Mouse (Mus musculus) small intestine, adult 2 months (tissue): ENCODE measurements around the gene Tarbp1. TPM values are rescaled to one million over a fixed set of nuclear protein-coding genes. Genes with fewer than 3 reads are reported as not detected.

Source experiments
- H3K27ac ChIP-seq: fragments of 200-500 bp; 2 replicates; pipeline ENCODE4 v1.5.1; 2012; ENCODE audit warnings: low read depth, low read length, control low read depth, inconsistent platforms; ENCODE audit not compliant: insufficient read depth
- H3K27me3 ChIP-seq: fragments of 200-500 bp; 2 replicates; pipeline ENCODE4 v1.6.1; 2012; ENCODE audit warnings: mild to moderate bottlenecking, moderate library complexity, low read length, inconsistent platforms; ENCODE audit not compliant: control insufficient read depth, insufficient read depth
- H3K36me3 ChIP-seq: fragments of 200-500 bp; 2 replicates; pipeline ENCODE4 v1.6.1; 2012; ENCODE audit warnings: mild to moderate bottlenecking, low read length, control low read depth, inconsistent platforms; ENCODE audit not compliant: control insufficient read depth, insufficient read depth
- H3K4me1 ChIP-seq: fragments of 200-500 bp; 2 replicates; pipeline ENCODE4 v1.6.1; 2012; ENCODE audit warnings: low read length, inconsistent platforms, mixed read lengths; ENCODE audit not compliant: control insufficient read depth, insufficient read depth, insufficient read length
- H3K4me3 ChIP-seq: fragments of 200-500 bp; 2 replicates; pipeline ENCODE4 v1.5.1; 2012; ENCODE audit warnings: low read depth, mild to moderate bottlenecking, control low read depth, inconsistent platforms, low read length, moderate library complexity
- CTCF ChIP-seq: fragments of 200-500 bp; IDR thresholded peaks from 2 replicates; pipeline ENCODE4 v1.5.1; 2012; ENCODE audit warnings: low read depth, mild to moderate bottlenecking, control low read depth, inconsistent platforms, low read length, moderate library complexity, mixed read lengths; ENCODE audit not compliant: insufficient replicate concordance, insufficient read length; ENCODE audit errors: extremely low read depth
- POLR2A ChIP-seq: fragments of 200-500 bp; IDR thresholded peaks from 2 replicates; pipeline ENCODE4 v1.6.1; 2012; ENCODE audit warnings: low read depth, mild to moderate bottlenecking, control low read depth, inconsistent platforms, low read length, moderate library complexity
- WGBS: fragments of 180-500 bp; shearing (Covaris S2); methylation state at CpG from one replicate; pipeline ENCODE4 v1.1.7; 2018; 5-methylcytosine and 5-hydroxymethylcytosine counted together
- polyA plus RNA-seq: library from polyadenylated mRNA; depleted of rRNA; stranded (reverse); fragments of >200 nt; gene quantifications from 2 replicates; pipeline ENCODE4 v1.2.3, GENCODE M21; 2012

Gene Tarbp1
- polyA plus RNA-seq, 1 experiment, result 1.3 TPM

DNA sequence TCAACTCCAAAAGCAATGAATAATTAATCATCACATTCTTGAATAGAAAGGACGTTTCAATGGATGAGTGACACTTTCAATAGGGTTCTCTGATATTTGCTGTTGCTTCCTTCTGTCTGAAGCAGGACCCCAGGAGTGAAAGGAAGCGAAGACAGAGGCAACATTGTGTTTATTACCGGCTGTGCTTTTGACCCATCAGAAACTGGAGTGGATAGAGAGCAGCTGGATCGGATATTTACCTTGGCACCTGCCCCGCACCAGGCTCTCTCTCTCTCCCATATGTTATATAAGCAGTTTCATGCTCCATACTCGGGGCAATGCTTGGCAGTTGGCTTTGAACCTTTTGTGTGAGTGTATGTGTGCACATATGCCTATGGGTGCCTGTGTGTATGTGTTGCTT lies 23.6 kb upstream of the Tarbp1 start:
- peak overlapping the region; percentile 80; the same call in 1 of the 2 replicates for H3K27ac ChIP-seq
- no peaks in the 10 kb centered on the region for H3K27me3 ChIP-seq
- H3K36me3 ChIP-seq, result no peaks in the 10 kb centered on the region
- WGBS, result 26% methylated on average over 6 of the region's 6 CpGs
- peaks cover 7% of the 10 kb centered on the region for H3K4me1 ChIP-seq
- no peak overlapping the region for H3K4me3 ChIP-seq
- TF ChIP-seq POLR2A (no peak), CTCF (no peak)

DNA sequence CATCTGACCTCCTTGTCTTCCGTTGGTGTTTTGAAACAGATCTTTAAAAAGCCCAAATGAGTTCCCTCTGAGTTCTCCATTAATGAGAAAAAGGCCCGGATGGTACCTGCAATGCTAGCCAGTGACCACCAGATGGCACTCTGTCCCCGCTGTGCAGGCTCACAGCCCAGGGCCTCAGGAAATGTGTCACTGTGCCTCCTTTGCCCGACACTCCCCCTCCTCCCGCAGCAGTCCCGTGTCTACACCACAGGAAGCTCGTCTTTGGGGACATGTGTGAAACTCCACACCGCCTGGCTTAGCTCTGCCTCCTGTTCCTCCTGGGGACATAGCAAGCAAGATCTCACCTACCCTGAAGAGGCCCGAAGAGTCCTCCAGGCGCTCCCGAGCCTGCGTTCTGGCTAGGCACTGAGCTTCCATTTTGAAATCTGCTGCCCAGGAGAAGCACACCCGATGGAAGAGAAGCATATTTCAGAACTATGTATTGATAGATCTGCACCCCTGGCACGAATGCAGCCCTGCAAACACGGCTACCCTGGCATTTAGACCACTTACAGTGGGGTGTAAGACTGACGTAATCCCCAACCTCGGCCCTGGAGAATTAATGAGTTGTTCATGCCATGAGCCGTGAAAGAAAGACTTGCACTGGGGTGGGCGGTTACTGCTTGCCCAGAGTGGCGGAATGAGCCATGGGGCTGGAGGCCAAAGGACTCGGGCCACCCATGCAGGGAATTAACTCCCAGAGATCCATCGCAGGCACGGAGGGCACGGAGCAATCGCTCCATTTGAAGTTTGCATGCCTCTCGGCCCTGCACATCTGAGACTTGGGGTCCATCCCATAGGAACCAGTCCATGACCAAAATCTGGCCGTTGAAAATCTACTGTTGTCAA lies 22.9 kb upstream of the Tarbp1 start:
- no peaks in the 10 kb centered on the region for H3K36me3 ChIP-seq
- peak; percentile 98 for TF ChIP-seq CTCF
- peak; percentile 43; the same call in 1 of the 2 replicates for TF ChIP-seq POLR2A
- H3K27me3 ChIP-seq, result no peaks in the 10 kb centered on the region
- H3K4me1 ChIP-seq, result peaks cover 7% of the 10 kb centered on the region
- 21% methylated on average over 27 of the region's 27 CpGs for WGBS
- peak overlapping the region; percentile 80 for H3K27ac ChIP-seq
- H3K4me3 ChIP-seq, result peak overlapping the region; percentile 65

DNA sequence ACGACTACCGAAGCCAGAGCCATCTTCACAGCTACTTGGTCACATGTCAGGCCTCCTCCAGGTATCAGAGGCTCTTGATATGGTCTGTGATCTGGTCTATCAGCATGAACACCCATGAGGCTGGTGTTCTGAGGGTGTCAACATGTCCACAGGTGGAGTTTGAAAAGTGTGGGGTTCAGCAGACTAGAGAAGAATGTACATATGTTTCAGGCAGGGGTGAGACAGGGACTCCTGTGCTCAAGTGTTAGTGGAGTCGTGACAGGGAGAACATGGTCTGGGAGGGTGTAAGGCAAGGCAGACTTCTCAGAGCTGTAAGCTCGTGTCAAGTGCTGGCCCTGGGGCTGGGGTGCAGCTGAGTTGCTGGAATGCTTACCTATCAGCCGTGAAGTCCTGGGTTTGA lies 22.1 kb upstream of the Tarbp1 start:
- Histone ChIP-seq H3K27me3 (no peaks in the 10 kb centered on the region), H3K27ac (no peak overlapping the region), H3K4me1 (peaks cover 7% of the 10 kb centered on the region), H3K36me3 (no peaks in the 10 kb centered on the region), H3K4me3 (no peak overlapping the region)
- no peak for TF ChIP-seq POLR2A
- 77% methylated on average over 5 of the region's 5 CpGs for WGBS

DNA sequence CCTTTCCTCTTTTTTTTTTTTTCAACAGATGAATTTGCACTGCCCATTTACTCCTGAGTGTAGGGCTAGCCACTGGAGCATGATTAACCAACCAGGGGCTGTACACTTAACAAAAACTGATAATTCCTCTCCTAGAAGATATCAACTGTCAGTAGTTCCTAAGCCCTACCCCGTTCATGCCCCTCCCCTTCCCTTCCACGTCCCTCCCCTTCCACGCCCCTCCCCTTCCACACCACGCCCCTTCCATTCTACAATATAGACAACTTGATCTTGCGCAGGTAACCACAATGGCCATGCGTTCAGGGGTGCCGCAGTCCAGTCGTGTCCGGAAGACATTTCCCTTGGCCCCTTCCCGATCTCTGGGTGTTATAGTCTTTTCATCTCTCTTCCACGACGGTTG lies 20.6 kb upstream of the Tarbp1 start:
- no peaks in the 10 kb centered on the region for H3K27me3 ChIP-seq
- no peak overlapping the region for H3K4me3 ChIP-seq
- H3K4me1 ChIP-seq, result peaks cover 7% of the 10 kb centered on the region
- TF ChIP-seq POLR2A (no peak), CTCF (no peak)
- WGBS, result 73% methylated on average over 12 of the region's 12 CpGs
- H3K27ac ChIP-seq, result no peak overlapping the region
- H3K36me3 ChIP-seq, result no peaks in the 10 kb centered on the region

DNA sequence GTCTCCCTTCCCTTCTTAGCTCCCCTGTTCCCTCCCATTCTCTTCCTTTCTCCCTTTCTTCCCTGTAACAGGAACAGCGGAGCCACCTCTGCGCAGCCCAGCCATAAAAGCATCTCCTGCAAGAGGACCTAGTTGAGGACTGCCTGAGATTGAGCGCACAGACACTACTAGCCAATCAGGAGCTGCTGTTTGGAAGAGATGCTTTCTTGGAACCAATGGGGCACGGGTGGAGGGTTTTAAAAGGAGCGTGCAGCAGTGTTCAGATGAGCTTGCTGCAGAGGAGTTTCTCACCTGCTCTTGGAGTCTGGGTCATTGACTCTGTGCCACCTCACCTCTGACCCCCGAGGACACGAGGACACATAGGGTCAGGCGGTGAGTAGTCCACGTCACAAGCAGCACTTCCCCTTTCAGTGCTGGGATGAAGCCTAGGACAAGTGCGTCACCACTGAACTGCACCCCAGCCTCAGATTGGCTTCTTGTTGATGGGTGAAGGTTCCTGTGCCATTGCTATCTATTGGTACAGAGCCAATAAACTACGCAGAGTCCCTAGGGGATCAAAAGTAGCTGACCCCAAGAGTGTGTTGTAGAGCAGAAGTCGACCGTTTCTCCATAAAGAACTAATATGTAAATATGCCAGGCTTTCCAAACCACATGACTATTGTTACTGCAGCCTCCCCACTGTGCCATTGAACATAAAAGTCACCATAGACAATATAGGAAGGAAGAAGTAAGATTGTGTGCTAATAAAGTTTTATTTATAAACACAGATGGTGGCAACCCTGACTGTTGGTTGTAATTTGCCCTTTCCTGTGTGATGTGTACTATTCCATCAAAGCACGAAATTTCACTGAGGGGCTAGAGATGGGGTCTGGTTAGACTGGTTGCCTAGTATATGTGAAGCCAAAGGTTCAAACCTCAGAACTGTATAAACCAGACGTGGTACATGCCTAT lies 19.6 kb upstream of the Tarbp1 start:
- H3K27ac ChIP-seq, result no peak overlapping the region
- H3K36me3 ChIP-seq, result no peaks in the 10 kb centered on the region
- TF ChIP-seq CTCF, result no peak
- no peak for TF ChIP-seq POLR2A
- H3K4me3 ChIP-seq, result no peak overlapping the region
- H3K27me3 ChIP-seq, result no peaks in the 10 kb centered on the region
- 76% methylated on average over 15 of the region's 15 CpGs for WGBS
- peaks cover 7% of the 10 kb centered on the region for H3K4me1 ChIP-seq

DNA sequence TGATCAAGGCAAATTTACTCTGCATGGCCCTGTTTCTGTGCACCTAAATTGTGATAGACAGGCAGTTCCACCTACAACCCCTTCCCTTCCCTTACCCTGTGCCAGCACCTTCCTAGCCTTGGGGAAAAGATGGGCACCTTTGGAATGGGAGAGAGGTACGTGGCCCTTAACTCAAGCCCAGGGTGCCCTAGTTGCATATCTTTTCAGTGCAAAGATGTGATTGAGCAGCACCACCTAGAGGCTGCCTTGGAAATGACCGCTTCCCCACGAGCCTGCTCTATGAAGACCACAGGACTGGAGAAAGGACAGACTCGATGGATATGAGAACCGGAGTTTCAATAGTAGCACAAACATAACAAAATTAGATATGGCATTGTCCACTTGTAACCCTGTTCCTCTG lies 8.1 kb upstream of the Tarbp1 start:
- Histone ChIP-seq H3K27ac (no peak overlapping the region), H3K36me3 (no peaks in the 10 kb centered on the region), H3K27me3 (no peaks in the 10 kb centered on the region), H3K4me1 (no peaks in the 10 kb centered on the region), H3K4me3 (no peak overlapping the region)
- WGBS, result 2% methylated on average over 5 of the region's 5 CpGs
- no peak for TF ChIP-seq POLR2A
- TF ChIP-seq CTCF, result peak; percentile 81; the same call in 1 of the 2 replicates

DNA sequence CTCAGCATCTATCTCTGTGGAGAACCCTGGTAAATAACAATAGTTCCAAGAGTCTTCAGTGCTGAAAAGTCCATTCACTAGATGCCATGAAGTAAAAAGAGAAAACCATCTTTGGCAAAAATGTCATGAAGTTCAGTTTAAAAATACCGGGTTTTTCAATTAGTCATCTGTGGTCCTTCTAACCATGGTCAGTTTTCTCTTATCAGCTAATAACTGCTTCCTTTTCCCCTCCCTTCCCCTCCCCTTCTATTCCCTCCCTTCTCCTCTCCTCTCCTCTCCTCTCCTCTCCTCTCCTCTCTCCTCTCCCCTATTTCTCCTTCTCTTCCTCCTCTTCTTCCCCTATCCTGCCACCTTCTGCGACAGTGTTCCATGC lies 7.5 kb upstream of the Tarbp1 start:
- 41% methylated on average over 2 of the region's 2 CpGs for WGBS
- H3K27me3 ChIP-seq, result no peaks in the 10 kb centered on the region

More for the DNA sequence above, 7.5 kb upstream of the Tarbp1 start:
- TF ChIP-seq POLR2A, result no peak
- TF ChIP-seq CTCF, result no peak
- Histone ChIP-seq H3K27ac (no peak overlapping the region), H3K4me3 (no peak overlapping the region), H3K36me3 (no peaks in the 10 kb centered on the region), H3K4me1 (no peaks in the 10 kb centered on the region)
